Mouse (Mus musculus): ENCODE measurements around the gene Elfn1.

DNA sequence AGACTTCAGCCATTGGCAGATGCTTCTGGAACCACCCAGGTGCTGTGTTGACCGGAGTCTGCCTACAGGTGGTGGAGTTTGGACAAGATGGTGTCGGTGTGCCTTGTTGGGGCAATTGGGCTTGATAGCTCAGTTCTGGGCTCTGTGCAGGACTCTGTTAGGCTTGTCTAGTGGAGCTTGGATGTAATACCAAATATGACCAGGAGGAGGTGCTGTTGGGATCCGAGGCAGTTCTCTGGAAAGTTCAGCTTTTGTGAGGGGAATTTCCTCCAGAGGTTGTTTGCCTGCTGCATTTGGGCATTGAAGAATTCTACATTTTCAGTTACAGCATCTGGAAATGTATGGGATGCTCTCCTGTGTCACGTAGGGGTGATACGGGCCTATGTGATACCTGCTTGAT lies 39.7 kb downstream of the Elfn1 start:
- TF ChIP-seq CTCF (IDR thresholded peaks at IDR 0.05; ENCODE audit: insufficient read depth, low read depth, low read length) (peak; percentile 48; the same call in 1 of the 2 replicates), POLR2A (IDR thresholded peaks at IDR 0.05; ENCODE audit: insufficient read depth, low read depth, low read length) (no peak)

Measured in olfactory bulb, adult 2 months (tissue).